Comparison of ENCODE assay signal across 8 mouse cellular contexts in the genomic region with DNA sequence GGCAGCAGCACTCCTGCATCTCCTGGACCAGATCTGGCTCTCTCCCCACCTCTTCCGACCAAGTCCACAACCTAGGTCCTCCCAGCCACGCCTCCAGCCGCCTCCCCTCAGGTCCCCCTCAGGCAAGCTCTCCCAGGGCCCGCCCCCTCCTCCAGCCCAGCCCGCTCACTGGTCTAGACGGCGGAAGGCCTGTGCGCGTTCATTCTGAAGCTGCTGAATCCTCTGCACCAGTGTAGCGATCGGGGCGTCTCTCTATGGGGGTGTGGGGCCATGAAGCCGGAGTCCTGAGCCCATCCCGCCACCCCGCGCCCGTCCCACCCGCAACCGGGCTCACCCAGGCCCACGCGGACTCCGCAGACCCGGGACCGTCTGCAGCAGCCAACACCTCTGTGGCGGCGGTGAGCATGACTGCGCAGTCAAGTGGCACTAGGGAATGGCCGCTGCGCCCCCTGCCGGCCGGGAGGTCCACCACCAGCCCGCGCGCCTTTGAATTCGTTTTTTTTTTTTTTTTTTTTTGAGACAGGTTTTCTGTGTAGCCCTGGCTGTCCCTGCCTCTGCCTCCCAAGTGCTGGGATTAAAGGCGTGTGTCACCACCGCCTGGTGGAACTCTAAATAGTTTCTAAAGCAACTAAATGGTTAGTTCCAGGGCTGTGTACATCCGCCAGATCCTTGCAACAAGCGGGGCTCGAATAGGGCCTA. TPM values are rescaled to one million over a fixed set of nuclear protein-coding genes. Genes with fewer than 3 reads are reported as not detected.
DNase-seq lines count a peak whose midpoint lies in the region; ATAC-seq lines count a peak whose summit lies in the region.

Rex1bd (minus strand) TSS at position 425 of the 699 bp plus-strand sequence.

- ATAC-seq in erythroid progenitor cell, adult 5-6 weeks (replicated peaks; ENCODE audit: low FRiP score, poor library complexity, severe bottlenecking): peak; percentile 57
- ATAC-seq in heart, embryonic 13.5 days (ENCODE audit: extremely low read depth, insufficient number of reproducible peaks, low FRiP score, low TSS enrichment): peak; percentile 81
- ATAC-seq in liver, embryonic 13.5 days (ENCODE audit: low read depth): peak; percentile 83
- peak; percentile 87 for ATAC-seq in stomach, embryonic 16.5 days (ENCODE audit: insufficient read depth, low FRiP score)

- H3K4me2 ChIP-seq in heart, embryonic 13.5 days: peak within 1 kb of the TSS; percentile 82
- H3K4me2 ChIP-seq in liver, embryonic 13.5 days: peak within 1 kb of the TSS; percentile 93
- peak within 1 kb of the TSS; percentile 91 for H3K4me2 ChIP-seq in stomach, embryonic 16.5 days (ENCODE audit: low read depth, low read length)

- peaks cover 35% of the 10 kb centered on the region for H3K36me3 ChIP-seq in heart, embryonic 13.5 days
- H3K36me3 ChIP-seq in liver, embryonic 13.5 days: peaks cover 29% of the 10 kb centered on the region
- H3K36me3 ChIP-seq in stomach, embryonic 16.5 days (ENCODE audit: control insufficient read depth, insufficient read depth, low read length): peaks cover 14% of the 10 kb centered on the region; the same call in 1 of the 2 replicates

- H3K4me1 ChIP-seq in heart, embryonic 13.5 days: peaks cover 81% of the 10 kb centered on the region
- H3K4me1 ChIP-seq in liver, embryonic 13.5 days (replicated peaks): peaks cover 79% of the 10 kb centered on the region
- peaks cover 45% of the 10 kb centered on the region for H3K4me1 ChIP-seq in stomach, embryonic 16.5 days (ENCODE audit: control insufficient read depth, insufficient read depth, low read length)

- 3% methylated on average over 40 of the region's 40 CpGs for WGBS in heart, embryonic 13.5 days
- WGBS in liver, embryonic 13.5 days (ENCODE audit: insufficient replicate concordance): under 1% methylated on average over 40 of the region's 40 CpGs
- WGBS in stomach, embryonic 16.5 days: 3% methylated on average over 39 of the region's 40 CpGs

- peak within 1 kb of the TSS; percentile 95 for H3K9ac ChIP-seq in heart, embryonic 13.5 days
- H3K9ac ChIP-seq in liver, embryonic 13.5 days: peak within 1 kb of the TSS; percentile 89
- H3K9ac ChIP-seq in stomach, embryonic 16.5 days (ENCODE audit: low read length): peak within 1 kb of the TSS; percentile 95

- H3K27ac ChIP-seq in heart, embryonic 13.5 days (replicated peaks): peak within 1 kb of the TSS; percentile 95
- H3K27ac ChIP-seq in liver, embryonic 13.5 days: peak within 1 kb of the TSS; percentile 95
- H3K27ac ChIP-seq in stomach, embryonic 16.5 days (ENCODE audit: low read length): peak within 1 kb of the TSS; percentile 94

- DNase-seq in CD4-positive helper T cell, adult 2 months (ENCODE audit: low read depth, low spot score): peak; percentile 93
- DNase-seq in brain, embryonic 18.5 days (ENCODE audit: low read depth, low spot score): peak; percentile 83
- peak; percentile 96 for DNase-seq in kidney, postnatal 14 days
- peak; percentile 93 for DNase-seq in liver, embryonic 13.5 days
- DNase-seq in neural tube, embryonic 10.5 days (ENCODE audit: extremely low spot score, low spot score): peak; percentile 98

- H3K4me3 ChIP-seq in heart, embryonic 13.5 days: peak within 1 kb of the TSS; percentile 73
- H3K4me3 ChIP-seq in liver, embryonic 13.5 days (replicated peaks): peak within 1 kb of the TSS; percentile 79
- H3K4me3 ChIP-seq in stomach, embryonic 16.5 days (replicated peaks; ENCODE audit: low read length): peak within 1 kb of the TSS; percentile 82

- H3K27me3 ChIP-seq in heart, embryonic 13.5 days (replicated peaks): peaks cover 27% of the 10 kb centered on the region
- H3K27me3 ChIP-seq in liver, embryonic 13.5 days: peaks cover 24% of the 10 kb centered on the region
- H3K27me3 ChIP-seq in stomach, embryonic 16.5 days (ENCODE audit: control insufficient read depth, insufficient read depth, low read length): peaks cover 8% of the 10 kb centered on the region

- H3K9me3 ChIP-seq in heart, embryonic 13.5 days: no peaks in the 10 kb centered on the region
- H3K9me3 ChIP-seq in liver, embryonic 13.5 days (replicated peaks): no peaks in the 10 kb centered on the region
- H3K9me3 ChIP-seq in stomach, embryonic 16.5 days (replicated peaks; ENCODE audit: control insufficient read depth, low read length): no peaks in the 10 kb centered on the region

RNA-seq across cellular contexts. Expression of gene Rex1bd, which starts in this region (rescaled TPM):
- 22.3 TPM in 1 of 2 replicates, not detected in the other for total RNA-seq in erythroid progenitor cell, adult 5-6 weeks (2015; ENCODE audit: low replicate concordance)
- total RNA-seq in erythroid progenitor cell, adult 5-6 weeks (2017; ENCODE audit: low replicate concordance): 17.8 and 19.6 TPM in 2 replicates
- polyA plus RNA-seq in heart, embryonic 13.5 days (2015; fragmentation: Nextera tagmentation; extraction: Ambion mirVana): 116 and 125 TPM in 2 replicates
- polyA plus RNA-seq in liver, embryonic 13.5 days (2015; fragmentation: Nextera tagmentation; extraction: Ambion mirVana): 81.2 and 82.3 TPM in 2 replicates
- 118 and 125 TPM in 2 replicates for polyA plus RNA-seq in stomach, embryonic 16.5 days (2015; fragmentation: Nextera tagmentation; extraction: Ambion mirVana)

Comparison
In these comparisons a context has a peak if more than half of its experiments do, and no peak if none do; other contexts are left out.
1. Peak in every context shown above with its lines: DNase-seq, ATAC-seq, H3K4me3 ChIP-seq and H3K27ac ChIP-seq.